Mouse (Mus musculus) heart, embryonic 11.5 days (tissue): ENCODE measurements around the gene Olfr1006. TPM values are rescaled to one million over a fixed set of nuclear protein-coding genes. Genes with fewer than 3 reads are reported as not detected.

Experiments used
- polyA plus RNA-seq: library from polyadenylated mRNA; unstranded; fragments of >200 nt; fragmentation: Nextera tagmentation; extraction: Ambion mirVana; gene quantifications from 2 replicates; pipeline ENCODE4 v1.2.1, GENCODE M21; 2014

Gene Olfr1006
- polyA plus RNA-seq, 1 experiment from 2014 or later = not detected

Other genes starting within 250 kb of the Olfr1006 start
- not detected in 2 replicates for gene Olfr994, start 242.3 kb downstream of the Olfr1006 start, polyA plus RNA-seq
- not detected in 2 replicates for gene Olfr995, start 235.1 kb downstream of the Olfr1006 start, polyA plus RNA-seq
- gene 4833423E24Rik, start 159.7 kb downstream of the Olfr1006 start, polyA plus RNA-seq = not detected in 2 replicates
- not detected in 2 replicates for gene Olfr996, start 99.6 kb downstream of the Olfr1006 start, polyA plus RNA-seq
- not detected in 2 replicates for gene Olfr998, start 89.8 kb downstream of the Olfr1006 start, polyA plus RNA-seq
- not detected in 2 replicates for gene Olfr1000, start 66.9 kb downstream of the Olfr1006 start, polyA plus RNA-seq
- gene Olfr1002, start 28.1 kb downstream of the Olfr1006 start, polyA plus RNA-seq = not detected in 2 replicates
- not detected in 2 replicates for gene Olfr154, start 14.3 kb downstream of the Olfr1006 start, polyA plus RNA-seq
- not detected in 2 replicates for gene Olfr1008, start 10.7 kb upstream of the Olfr1006 start, polyA plus RNA-seq
- gene Olfr1009, start 36.7 kb upstream of the Olfr1006 start, polyA plus RNA-seq = not detected in 2 replicates
- not detected in 2 replicates for gene Olfr1012, start 84.0 kb upstream of the Olfr1006 start, polyA plus RNA-seq
- gene Olfr1013, start 88.3 kb upstream of the Olfr1006 start, polyA plus RNA-seq = not detected in 2 replicates
- gene Olfr1014, start 93.9 kb upstream of the Olfr1006 start, polyA plus RNA-seq = not detected in 2 replicates
- gene Olfr1015, start 103.2 kb upstream of the Olfr1006 start, polyA plus RNA-seq = not detected in 2 replicates
- not detected in 2 replicates for gene Olfr1016, start 123.8 kb upstream of the Olfr1006 start, polyA plus RNA-seq
- not detected in 2 replicates for gene Olfr1018, start 139.7 kb upstream of the Olfr1006 start, polyA plus RNA-seq
- not detected in 2 replicates for gene Olfr1019, start 166.7 kb upstream of the Olfr1006 start, polyA plus RNA-seq
- not detected in 2 replicates for gene Olfr1020, start 168.3 kb upstream of the Olfr1006 start, polyA plus RNA-seq
- gene Olfr1022, start 189.8 kb upstream of the Olfr1006 start, polyA plus RNA-seq = not detected in 2 replicates
- not detected in 2 replicates for gene Olfr1023, start 206.9 kb upstream of the Olfr1006 start, polyA plus RNA-seq
- gene Olfr1024, start 226.3 kb upstream of the Olfr1006 start, polyA plus RNA-seq = not detected in 2 replicates
- not detected in 2 replicates for gene Olfr1025-ps1, start 236.4 kb upstream of the Olfr1006 start, polyA plus RNA-seq
- not detected in 2 replicates for gene Olfr1026, start 242.8 kb upstream of the Olfr1006 start, polyA plus RNA-seq